Mouse (Mus musculus): ENCODE data around the gene Wdr77.

DNA sequence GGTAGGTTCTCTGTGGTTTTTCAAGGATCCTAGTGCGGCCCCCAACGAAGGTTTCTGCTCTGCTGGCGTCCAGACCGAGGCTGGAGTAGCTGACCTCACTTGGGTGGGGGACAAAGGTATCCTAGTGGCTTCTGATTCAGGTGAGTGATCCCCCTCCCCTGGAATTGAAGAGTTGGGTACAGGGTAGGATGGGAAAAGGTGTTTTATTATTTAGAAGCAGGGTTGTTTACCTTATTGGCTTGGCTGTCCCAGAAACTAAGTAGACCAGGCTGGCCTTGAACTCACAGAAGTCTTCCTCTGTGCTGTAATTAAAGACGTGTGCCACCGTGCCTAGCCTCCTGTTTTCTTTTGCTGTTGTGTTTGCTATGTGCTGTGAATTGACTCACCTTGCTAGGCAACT, 830 bp downstream of the Wdr77 start, which contains the start of gene Atp5f1:
- TF ChIP-seq POLR2A (IDR thresholded peaks at IDR 0.05; ENCODE audit: low read depth, low read length) (no peak), CTCF (IDR thresholded peaks at IDR 0.05; ENCODE audit: extremely low read depth, insufficient read depth, insufficient read length, insufficient replicate concordance) (no peak)

Measured in spleen, adult 2 months (tissue).